Mouse (Mus musculus): Measurements from ENCODE around the gene Mccc2.

The Mccc2 gene

GRCm38 (mm10) chr13:100014906-100015895 lies at the start of gene Mccc2:
TSS of gene Mccc2 (minus strand) at chr13:100015639.
- peak; percentile 37 for DNase-seq (ENCODE audit: low spot score)

- no peak for DNase-seq (ENCODE audit: low spot score)
Measured at GRCm38 (mm10) chr13:100063936-100064335, 48.5 kb upstream of the Mccc2 start.

GRCm38 (mm10) chr13:100057738-100058137 lies 42.3 kb upstream of the Mccc2 start:
- peak; percentile 13 for DNase-seq (ENCODE audit: low spot score)

- DNase-seq (ENCODE audit: low spot score) = no peak
Measured at GRCm38 (mm10) chr13:100026013-100026412, 10.6 kb upstream of the Mccc2 start.

GRCm38 (mm10) chr13:100016891-100017290 lies 1.5 kb upstream of the Mccc2 start:
- no peak for DNase-seq (ENCODE audit: low spot score)

GRCm38 (mm10) chr13:100015937-100016336 lies 498 bp upstream of the Mccc2 start:
- no peak for DNase-seq (ENCODE audit: low spot score)

GRCm38 (mm10) chr13:100005911-100006496 lies 9.4 kb downstream of the Mccc2 start:
- DNase-seq (ENCODE audit: low spot score) = no peak

- peak; percentile 21 for DNase-seq (ENCODE audit: low spot score)
Measured at GRCm38 (mm10) chr13:100001790-100002196, 13.6 kb downstream of the Mccc2 start.

GRCm38 (mm10) chr13:99999078-99999477 lies 16.4 kb downstream of the Mccc2 start:
- DNase-seq (ENCODE audit: low spot score) = no peak

GRCm38 (mm10) chr13:99998099-99998498 lies 17.3 kb downstream of the Mccc2 start:
- no peak for DNase-seq (ENCODE audit: low spot score)

GRCm38 (mm10) chr13:99989592-99989991 lies 25.8 kb downstream of the Mccc2 start:
- no peak for DNase-seq (ENCODE audit: low spot score)

GRCm38 (mm10) chr13:99983320-99983719 lies 32.1 kb downstream of the Mccc2 start:
- no peak for DNase-seq (ENCODE audit: low spot score)

GRCm38 (mm10) chr13:99979406-99979805 lies 36.0 kb downstream of the Mccc2 start:
- DNase-seq (ENCODE audit: low spot score) = no peak

GRCm38 (mm10) chr13:99970089-99970488 lies 45.4 kb downstream of the Mccc2 start:
- no peak for DNase-seq (ENCODE audit: low spot score)

GRCm38 (mm10) chr13:99967013-99967678 lies 48.3 kb downstream of the Mccc2 start:
- no peak for DNase-seq (ENCODE audit: low spot score)

GRCm38 (mm10) chr13:99963814-99964213 lies 51.6 kb downstream of the Mccc2 start:
- DNase-seq (ENCODE audit: low spot score) = no peak

- no peak for DNase-seq (ENCODE audit: low spot score)
Measured at GRCm38 (mm10) chr13:99961661-99962060, 53.8 kb downstream of the Mccc2 start.

- no peak for DNase-seq (ENCODE audit: low spot score)
Measured at GRCm38 (mm10) chr13:99955591-99955944, 59.9 kb downstream of the Mccc2 start.

GRCm38 (mm10) chr13:99954902-99955590 lies 60.4 kb downstream of the Mccc2 start:
- no peak for DNase-seq (ENCODE audit: low spot score)

- DNase-seq (ENCODE audit: low spot score) = no peak
Measured at GRCm38 (mm10) chr13:99947417-99947816, 68.0 kb downstream of the Mccc2 start.

- no peak for DNase-seq (ENCODE audit: low spot score)
Measured at GRCm38 (mm10) chr13:99943525-99943924, 71.9 kb downstream of the Mccc2 start.

GRCm38 (mm10) chr13:99940601-99941000 lies 74.8 kb downstream of the Mccc2 start:
- no peak for DNase-seq (ENCODE audit: low spot score)

All from urinary bladder, postnatal 10 days (tissue).